Mouse (Mus musculus) heart, postnatal 0 days (tissue): ENCODE measurements around the gene Ap2m1. TPM values are rescaled to one million over a fixed set of nuclear protein-coding genes. Genes with fewer than 3 reads are reported as not detected.

Source experiments
- ATAC-seq: fragments of 200-750 bp; cut with Nextera tagmentation; 2 replicates; pipeline ENCODE4 v1.8.0; 2017; ENCODE audit warnings: low read depth, moderate number of reproducible peaks, moderate library complexity; ENCODE audit not compliant: insufficient read depth
- DNase-seq: peaks from one replicate; pipeline ENCODE4 v3.0.0-alpha.2; 2016; ENCODE audit warnings: low spot score
- H3K27ac ChIP-seq: fragments of 300-500 bp; sonication (generic); 2 replicates; pipeline ENCODE4 v1.5.1; 2014; ENCODE audit warnings: low read depth, mild to moderate bottlenecking
- H3K27me3 ChIP-seq: fragments of 300-500 bp; sonication (generic); 2 replicates; pipeline ENCODE4 v1.6.1; 2014; ENCODE audit warnings: low read length, mixed read lengths; ENCODE audit not compliant: control insufficient read depth, insufficient read depth
- H3K36me3 ChIP-seq: fragments of 300-500 bp; sonication (generic); replicated peaks from 2 replicates; pipeline ENCODE4 v1.6.1; 2014; ENCODE audit warnings: low read length, mixed read lengths; ENCODE audit not compliant: control insufficient read depth, insufficient read depth
- H3K4me1 ChIP-seq: fragments of 300-500 bp; sonication (generic); 2 replicates; pipeline ENCODE4 v1.6.1; 2014; ENCODE audit warnings: antibody characterized with exemption; ENCODE audit not compliant: control insufficient read depth, insufficient read depth
- H3K4me2 ChIP-seq: fragments of 300-500 bp; sonication (generic); 2 replicates; pipeline ENCODE4 v1.6.1; 2014; ENCODE audit warnings: low read depth, mild to moderate bottlenecking, low read length, moderate library complexity
- H3K4me3 ChIP-seq: fragments of 300-500 bp; sonication (generic); 2 replicates; pipeline ENCODE4 v1.5.1; 2014; ENCODE audit warnings: low read depth, low read length
- H3K9ac ChIP-seq: fragments of 300-500 bp; sonication (generic); replicated peaks from 2 replicates; pipeline ENCODE4 v1.6.1; 2014; ENCODE audit warnings: low read depth, low read length, mixed read lengths
- H3K9me3 ChIP-seq: fragments of 300-500 bp; sonication (generic); replicated peaks from 2 replicates; pipeline ENCODE4 v1.6.1; 2016; ENCODE audit warnings: low read length; ENCODE audit not compliant: control insufficient read depth
- CTCF ChIP-seq: IDR thresholded peaks from 2 replicates; pipeline ENCODE4 v1.5.1; 2016; ENCODE audit warnings: antibody characterized with exemption, control low read depth, low read depth
- EP300 ChIP-seq: IDR thresholded peaks from 2 replicates; pipeline ENCODE4 v1.6.1; 2016; ENCODE audit warnings: antibody characterized with exemption, low read depth
- WGBS: fragments of 180-500 bp; shearing (Covaris S2); extraction: QIAGEN DNeasy Blood & Tissue Kit; methylation state at CpG from one replicate; pipeline ENCODE4 v1.1.7; 2014; 5-methylcytosine and 5-hydroxymethylcytosine counted together
- polyA plus RNA-seq: library from polyadenylated mRNA; unstranded; fragments of >200 nt; fragmentation: Nextera tagmentation; extraction: Ambion mirVana; gene quantifications from 2 replicates; pipeline ENCODE4 v1.2.1, GENCODE M21; 2015
- total RNA-seq: library from RNA; depleted of rRNA; stranded (reverse); fragments of >200 nt; gene quantifications from 2 replicates; pipeline ENCODE4 v1.2.3, GENCODE M21; 2014; ENCODE audit warnings: low replicate concordance

Ap2m1 gene
- total and polyA plus RNA-seq, 2 experiments from 2014 or later: 363 to 429 TPM

DNA sequence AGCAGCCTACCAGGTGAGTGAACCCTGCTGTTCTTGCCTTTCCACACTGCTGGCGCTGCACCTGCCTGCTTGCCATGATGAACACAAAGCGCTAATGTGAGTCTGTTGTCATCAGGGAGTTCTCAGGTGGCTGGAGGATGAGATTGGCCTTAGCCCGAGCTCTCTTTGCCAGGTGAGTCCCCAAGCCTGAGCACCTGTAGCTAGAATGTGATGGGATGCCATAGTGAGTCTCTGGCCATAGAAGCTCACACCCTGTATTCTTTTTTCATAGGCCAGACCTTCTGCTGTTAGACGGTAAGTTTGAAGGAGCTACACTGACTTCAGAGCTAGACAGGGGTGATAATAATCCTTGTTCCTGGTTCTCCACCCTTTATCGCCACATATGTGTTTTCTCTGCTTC, 16.4 kb downstream of the Ap2m1 start:
- DNase-seq (no peak), ATAC-seq (no peak)
- no peak for TF ChIP-seq CTCF
- TF ChIP-seq EP300: no peak
- peaks cover 13% of the 10 kb centered on the region for H3K4me1 ChIP-seq
- H3K27me3 ChIP-seq: no peaks in the 10 kb centered on the region
- H3K27ac ChIP-seq: no peak overlapping the region
- H3K4me2 ChIP-seq: no peak overlapping the region
- H3K9me3 ChIP-seq: no peaks in the 10 kb centered on the region
- peaks cover 61% of the 10 kb centered on the region for H3K36me3 ChIP-seq
- H3K4me3 ChIP-seq: no peak overlapping the region
- H3K9ac ChIP-seq: no peak overlapping the region
- WGBS: 94% methylated on average over 5 of the region's 5 CpGs

GRCm38 (mm10) chr16:20552594-20552993, 17.3 kb downstream of the Ap2m1 start:
- H3K4me2 ChIP-seq: no peak overlapping the region
- 78% methylated on average over 1 of the region's 1 CpGs for WGBS

GRCm38 (mm10) chr16:20555000-20555399, 19.7 kb downstream of the Ap2m1 start:
- Histone ChIP-seq H3K9ac (no peak overlapping the region), H3K27me3 (no peaks in the 10 kb centered on the region), H3K4me3 (no peak overlapping the region), H3K36me3 (peaks cover 93% of the 10 kb centered on the region), H3K27ac (no peak overlapping the region), H3K4me2 (no peak overlapping the region), H3K9me3 (no peaks in the 10 kb centered on the region), H3K4me1 (no peaks in the 10 kb centered on the region)
- 81% methylated on average over 6 of the region's 6 CpGs for WGBS
- TF ChIP-seq CTCF: no peak
- TF ChIP-seq EP300: no peak
- ATAC-seq: no peak
- DNase-seq: no peak

More at GRCm38 (mm10) chr16:20552594-20552993, 17.3 kb downstream of the Ap2m1 start:
- Histone ChIP-seq H3K27ac (no peak overlapping the region), H3K27me3 (no peaks in the 10 kb centered on the region), H3K9ac (no peak overlapping the region), H3K4me3 (no peak overlapping the region), H3K4me1 (peaks cover 10% of the 10 kb centered on the region), H3K9me3 (no peaks in the 10 kb centered on the region), H3K36me3 (peaks cover 69% of the 10 kb centered on the region)
- no peak for TF ChIP-seq CTCF
- no peak for TF ChIP-seq EP300
- ATAC-seq: no peak
- no peak for DNase-seq

DNA sequence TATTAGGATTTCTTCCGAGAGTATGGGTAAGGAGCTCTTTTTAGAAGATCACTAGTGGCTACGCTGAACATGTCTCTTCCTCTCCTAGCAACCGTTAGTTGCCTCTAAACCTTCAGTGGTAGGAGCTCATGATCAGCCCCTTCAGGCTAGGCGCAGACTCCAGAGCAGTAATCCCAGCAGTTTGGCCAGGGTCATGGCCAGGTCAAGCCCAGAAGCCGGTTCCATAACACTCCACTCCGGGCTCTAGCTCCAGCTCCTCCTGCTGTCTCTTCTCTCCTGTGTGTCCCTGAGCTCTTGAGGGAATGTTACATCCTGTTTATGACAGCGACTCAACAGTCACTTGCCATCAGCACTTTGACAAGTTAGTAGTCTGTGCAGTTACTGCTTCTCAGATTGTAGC, 22.1 kb downstream of the Ap2m1 start:
- no peak for DNase-seq
- no peaks in the 10 kb centered on the region for H3K4me1 ChIP-seq
- 71% methylated on average over 7 of the region's 7 CpGs for WGBS
- no peak overlapping the region for H3K4me3 ChIP-seq
- no peak overlapping the region for H3K27ac ChIP-seq
- H3K4me2 ChIP-seq: no peak overlapping the region
- H3K36me3 ChIP-seq: peaks cover 95% of the 10 kb centered on the region
- no peaks in the 10 kb centered on the region for H3K27me3 ChIP-seq
- H3K9me3 ChIP-seq: no peaks in the 10 kb centered on the region
- TF ChIP-seq CTCF (no peak), EP300 (no peak)
- ATAC-seq: no peak
- no peak overlapping the region for H3K9ac ChIP-seq

- H3K36me3 ChIP-seq: peaks cover 33% of the 10 kb centered on the region
- H3K4me3 ChIP-seq: no peak overlapping the region
- no peaks in the 10 kb centered on the region for H3K27me3 ChIP-seq
- WGBS: 67% methylated on average over 1 of the region's 1 CpGs
- ATAC-seq: no peak
- no peak for DNase-seq
- H3K27ac ChIP-seq: no peak overlapping the region
- no peaks in the 10 kb centered on the region for H3K9me3 ChIP-seq
- H3K4me1 ChIP-seq: no peaks in the 10 kb centered on the region
- H3K9ac ChIP-seq: no peak overlapping the region
- no peak overlapping the region for H3K4me2 ChIP-seq
- TF ChIP-seq EP300 (no peak), CTCF (no peak)
These were observed 29.8 kb downstream of the Ap2m1 start for GRCm38 (mm10) chr16:20565075-20565474.

GRCm38 (mm10) chr16:20589366-20589938, 54.2 kb downstream of the Ap2m1 start, which contains the start of gene Vwa5b2:
Gene Vwa5b2, plus strand, starts transcription at chr16:20589471.
- 1% methylated on average over 24 of the region's 24 CpGs for WGBS
- Histone ChIP-seq H3K27me3 (peaks cover 56% of the 10 kb centered on the region), H3K4me1 (peaks cover 11% of the 10 kb centered on the region; the same call in 1 of the 2 replicates), H3K9ac (0 out of 2 replicates have a peak within 1 kb of the TSS, but pooled peaks have one; percentile 7), H3K4me2 (peak within 1 kb of the TSS; percentile 75), H3K4me3 (peak within 1 kb of the TSS; percentile 52), H3K27ac (no peak within 1 kb of the TSS), H3K9me3 (no peaks in the 10 kb centered on the region), H3K36me3 (no peaks in the 10 kb centered on the region)
- ATAC-seq: no peak
- DNase-seq: no peak
- no peak for TF ChIP-seq EP300
